Mouse (Mus musculus) liver, adult 2 months (tissue): Measurements from ENCODE around the gene Xpo1.

Experiments used
- CTCF ChIP-seq: fragments of 200-500 bp; IDR thresholded peaks from 2 replicates; pipeline ENCODE4 v1.5.1; 2011; ENCODE audit warnings: low read depth, low read length, control low read depth
- POLR2A ChIP-seq: fragments of 200-500 bp; IDR thresholded peaks from 2 replicates; pipeline ENCODE4 v1.6.1; 2011; ENCODE audit warnings: low read length, control low read depth; ENCODE audit not compliant: insufficient read depth; ENCODE audit errors: extremely low read depth

DNA sequence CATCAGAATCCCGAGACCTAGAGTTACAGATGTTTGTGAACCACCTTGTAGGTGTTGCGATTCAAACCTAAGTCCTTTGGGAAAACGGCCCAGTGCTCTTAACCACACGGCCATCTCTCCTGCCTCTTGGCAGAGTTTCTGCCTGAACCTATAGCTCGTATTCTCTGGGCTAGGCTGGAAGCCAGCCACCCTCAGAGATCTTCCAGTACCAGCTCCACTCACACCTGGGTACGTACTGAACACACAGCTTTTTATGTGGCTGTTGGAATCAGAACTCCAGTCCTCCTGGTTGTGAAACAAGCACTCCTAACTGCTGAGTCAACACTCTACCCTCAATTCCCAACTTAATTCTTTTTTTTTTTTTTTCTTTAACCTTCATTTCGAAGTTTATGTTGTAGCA lies 46.1 kb upstream of the Xpo1 start:
- TF ChIP-seq CTCF, result no peak
- no peak for TF ChIP-seq POLR2A
